Mouse (Mus musculus) adrenal gland, postnatal 25 days (tissue): ENCODE results near the gene Clybl. TPM values are rescaled to one million over a fixed set of nuclear protein-coding genes. Genes with fewer than 3 reads are reported as not detected.

Experiments
- DNase-seq: peaks from one replicate; pipeline ENCODE4 v3.0.0; 2021; ENCODE audit warnings: mixed read lengths
- long read RNA-seq: library from polyadenylated mRNA; stranded (forward); transcript quantifications from one replicate; pipeline ENCODE4 v2.0.0, GENCODE M21; 2021
- total RNA-seq: library from RNA; stranded (reverse); gene quantifications from 2 replicates; pipeline ENCODE4 v1.2.3, GENCODE M21; 2021

Gene Clybl
- 65.8 and 69.3 TPM in 2 replicates for total RNA-seq
- long read RNA-seq, transcript Clybl-201 (8 exons, 1,231 nt): major isoform, 110 of 144 reads
- long read RNA-seq, partial matches to known transcripts: 13 of 144 reads
- long read RNA-seq, other reads (novel, unspliced or antisense): 21 of 144 reads

DNA sequence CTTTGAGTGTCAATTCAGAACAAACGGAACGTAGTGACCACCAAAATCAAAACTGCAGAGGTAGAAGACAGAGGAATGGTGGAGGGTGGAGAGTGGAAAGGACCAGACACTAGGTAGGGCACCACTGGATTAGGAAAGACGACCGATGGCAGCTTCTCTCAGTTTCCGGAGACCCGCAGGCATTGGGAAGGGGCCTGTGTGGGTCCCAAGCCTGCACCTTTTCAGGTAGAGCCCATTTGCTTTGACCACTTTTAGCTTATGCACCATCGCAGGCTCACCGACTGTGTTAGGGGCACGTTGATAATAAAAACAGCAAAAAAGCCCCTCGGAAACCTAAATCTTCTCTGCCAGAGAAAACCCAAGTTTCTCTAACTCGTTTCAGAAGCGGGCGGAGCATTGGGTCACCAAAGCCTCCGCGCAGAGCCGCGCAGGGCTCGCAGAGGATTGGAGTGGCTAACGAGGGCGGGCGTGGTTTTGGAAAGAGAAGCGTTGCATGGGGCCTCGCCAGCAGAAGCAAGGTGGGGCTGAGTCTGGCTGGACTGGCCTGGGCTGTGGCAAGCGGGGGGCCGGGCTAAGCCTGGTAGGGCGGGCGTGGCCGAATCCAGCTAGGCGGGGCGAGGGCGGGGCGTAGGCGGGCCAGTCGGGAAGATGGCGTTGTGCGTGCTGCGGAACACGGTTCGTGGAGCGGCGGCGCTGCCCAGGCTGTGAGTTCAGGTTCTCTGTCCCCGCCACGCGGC is at the start of gene Clybl:
TSS of gene Clybl (plus strand) at position 627 of the 737 bp plus-strand sequence.
- DNase-seq: peak; percentile 98

- DNase-seq: no peak
Measured at GRCm38 (mm10) chr14:122136368-122136928, 45.1 kb upstream of the Clybl start.

DNA sequence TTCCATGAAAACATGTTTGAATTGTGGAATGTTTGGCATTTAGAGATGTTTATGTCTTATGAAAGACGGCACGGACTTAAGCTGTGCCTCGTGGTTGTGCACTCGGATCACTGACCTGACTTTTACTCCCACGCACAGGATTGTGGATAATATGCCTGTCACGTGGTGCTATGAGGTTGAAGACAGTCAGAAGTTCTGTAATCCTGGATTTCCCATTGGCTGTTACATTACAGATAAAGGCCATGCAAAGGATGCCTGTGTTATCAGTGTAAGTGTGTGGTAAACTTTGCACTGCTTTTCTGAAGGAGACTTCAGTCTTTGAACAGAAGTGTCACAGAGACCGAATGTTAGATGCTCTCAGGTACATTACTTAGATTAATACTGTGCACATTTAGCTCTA is 44.3 kb upstream of the Clybl start:
- DNase-seq: no peak

DNA sequence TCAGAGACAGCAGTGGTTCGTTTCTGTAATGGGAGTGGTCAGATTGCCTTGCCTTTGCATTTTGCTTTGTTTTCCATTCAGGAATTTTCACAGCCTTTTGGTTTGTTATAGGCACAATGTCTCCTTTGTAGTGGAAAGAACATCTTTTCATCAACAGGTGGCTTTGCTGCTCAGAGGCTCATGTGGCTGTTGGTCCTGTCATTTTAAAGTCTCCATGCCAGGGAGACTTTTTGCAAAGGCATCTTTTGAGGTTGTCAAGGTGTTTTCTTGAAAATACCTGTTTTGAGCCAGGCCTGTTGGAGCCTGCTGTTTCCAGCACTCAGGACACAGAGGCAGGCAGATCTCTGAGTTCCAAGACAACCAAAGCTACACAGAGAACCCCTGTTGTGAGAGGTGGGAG is 41.4 kb upstream of the Clybl start:
- DNase-seq: no peak

DNA sequence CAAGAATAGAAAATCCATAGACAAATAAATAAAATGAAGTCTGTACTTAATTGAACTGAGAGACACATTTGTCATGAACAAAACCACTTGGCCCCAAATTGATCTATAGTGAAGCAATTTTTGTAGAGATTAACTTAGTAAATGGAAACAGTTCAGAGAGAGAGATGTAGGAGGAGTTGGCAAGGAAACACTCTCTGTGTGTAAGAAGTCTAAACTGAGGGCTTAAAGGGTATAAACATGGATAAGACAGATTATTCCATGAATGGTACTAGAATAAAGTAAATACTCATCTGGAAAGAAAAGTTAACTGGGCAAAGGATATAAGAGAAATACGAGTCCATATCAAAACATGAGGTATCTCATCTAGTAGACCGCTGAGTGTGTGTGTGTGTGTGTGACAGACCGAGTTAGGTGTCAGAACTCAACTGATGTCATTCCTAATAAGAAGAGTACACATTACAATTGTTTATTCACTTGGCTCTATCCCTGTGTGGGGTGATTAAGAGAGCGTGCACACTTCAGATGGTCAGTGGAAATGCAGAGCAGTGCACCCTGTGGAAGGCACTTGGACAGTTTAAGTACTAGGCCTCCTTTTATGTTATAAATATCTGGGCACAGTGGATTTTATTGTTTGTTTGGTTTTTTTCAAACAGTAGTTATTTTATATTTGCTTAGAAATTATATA is 37.8 kb upstream of the Clybl start:
- no peak for DNase-seq

GRCm38 (mm10) chr14:122145374-122145773 is 36.1 kb upstream of the Clybl start:
- no peak for DNase-seq

- no peak for DNase-seq
Measured at GRCm38 (mm10) chr14:122150616-122151015, 30.9 kb upstream of the Clybl start.

DNA sequence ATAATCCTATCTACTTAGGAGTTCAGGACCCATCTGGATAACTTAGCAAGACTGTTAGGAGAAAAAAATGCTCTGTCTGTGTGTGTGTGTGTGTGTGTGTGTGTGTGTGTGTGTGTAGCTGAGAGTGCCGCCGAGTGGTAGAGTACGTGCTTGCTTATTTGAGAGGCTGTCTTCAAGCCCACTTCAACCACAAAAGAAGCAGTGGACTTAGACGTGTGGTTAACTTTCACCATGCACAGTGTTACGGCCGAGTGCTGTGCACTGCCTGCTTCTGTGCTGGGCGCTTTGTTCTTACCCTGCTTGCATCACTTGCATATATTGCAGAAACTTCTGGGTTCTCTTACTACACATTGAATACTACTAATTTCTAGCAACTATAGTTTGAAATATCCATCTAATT is 23.8 kb upstream of the Clybl start:
- DNase-seq: no peak

GRCm38 (mm10) chr14:122160916-122161315 is 20.6 kb upstream of the Clybl start:
- no peak for DNase-seq

- no peak for DNase-seq
Measured at GRCm38 (mm10) chr14:122168912-122169311, 12.6 kb upstream of the Clybl start.

GRCm38 (mm10) chr14:122170202-122170781 is 11.2 kb upstream of the Clybl start:
- no peak for DNase-seq

GRCm38 (mm10) chr14:122171031-122171430 is 10.5 kb upstream of the Clybl start:
- no peak for DNase-seq

GRCm38 (mm10) chr14:122176263-122176798 is 5.2 kb upstream of the Clybl start:
- no peak for DNase-seq

- no peak for DNase-seq
Measured at GRCm38 (mm10) chr14:122179262-122179661, 2.2 kb upstream of the Clybl start.

DNA sequence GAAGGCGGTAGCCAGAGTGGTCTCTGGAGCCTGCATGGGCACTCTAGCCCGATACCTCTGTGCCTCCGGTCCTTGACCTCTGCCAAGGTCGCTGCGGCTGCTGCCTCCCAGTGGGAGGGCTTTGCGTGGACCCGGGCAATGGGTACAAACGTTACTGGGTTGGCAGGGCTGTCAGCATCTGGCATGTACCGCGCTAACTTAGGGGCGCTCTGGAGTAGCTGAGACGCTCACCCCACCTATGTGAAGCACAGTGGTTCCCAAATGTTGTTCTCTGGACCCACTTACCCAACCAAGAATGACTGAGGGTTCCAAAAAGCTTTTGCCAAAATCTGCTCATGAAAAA is 282 bp downstream of the Clybl start:
- no peak for DNase-seq

GRCm38 (mm10) chr14:122182220-122182619 is 716 bp downstream of the Clybl start:
- DNase-seq: no peak

DNA sequence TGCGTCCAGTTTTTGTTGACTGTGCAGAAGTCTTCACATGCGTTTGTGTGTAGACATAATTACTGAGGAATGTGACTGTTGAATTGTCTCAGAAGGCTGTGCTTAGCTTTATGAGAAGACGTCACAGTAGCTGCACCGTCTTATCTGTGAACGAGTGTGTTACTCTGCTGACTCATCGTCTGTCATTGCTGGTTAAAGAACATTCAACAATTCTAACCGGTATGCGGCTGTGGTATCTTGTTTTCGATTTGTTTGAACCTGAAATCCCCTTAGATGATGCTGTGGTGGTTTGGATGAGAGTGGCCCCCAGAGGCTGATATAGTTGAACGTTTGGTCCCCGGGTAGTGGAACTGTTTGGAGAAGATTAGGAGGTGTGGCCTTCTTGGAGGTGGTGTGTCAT is 2.5 kb downstream of the Clybl start:
- no peak for DNase-seq

- DNase-seq: no peak
Measured at GRCm38 (mm10) chr14:122188250-122188649, 6.7 kb downstream of the Clybl start.

DNA sequence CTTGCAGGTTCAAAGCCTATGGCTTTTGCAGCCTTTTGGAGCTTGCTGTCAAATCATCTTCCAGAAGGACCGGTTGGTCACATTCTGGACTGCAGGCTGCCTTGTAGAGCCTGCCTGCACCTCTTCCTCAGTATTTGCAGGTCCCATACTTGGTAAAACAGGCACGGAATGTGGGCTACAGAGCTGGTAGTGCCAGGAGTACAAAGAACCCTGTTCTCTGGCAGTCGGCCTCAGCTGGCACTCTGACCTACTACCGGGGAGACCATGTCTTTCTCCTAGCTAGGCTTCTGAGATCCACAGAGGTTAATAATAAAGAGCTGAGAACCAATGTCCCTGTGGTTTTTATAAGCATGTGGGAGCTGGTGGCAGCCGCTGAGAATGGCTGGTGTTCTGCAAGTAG is 8.4 kb downstream of the Clybl start:
- no peak for DNase-seq

- no peak for DNase-seq
Measured at GRCm38 (mm10) chr14:122190527-122190926, 9.0 kb downstream of the Clybl start.

DNA sequence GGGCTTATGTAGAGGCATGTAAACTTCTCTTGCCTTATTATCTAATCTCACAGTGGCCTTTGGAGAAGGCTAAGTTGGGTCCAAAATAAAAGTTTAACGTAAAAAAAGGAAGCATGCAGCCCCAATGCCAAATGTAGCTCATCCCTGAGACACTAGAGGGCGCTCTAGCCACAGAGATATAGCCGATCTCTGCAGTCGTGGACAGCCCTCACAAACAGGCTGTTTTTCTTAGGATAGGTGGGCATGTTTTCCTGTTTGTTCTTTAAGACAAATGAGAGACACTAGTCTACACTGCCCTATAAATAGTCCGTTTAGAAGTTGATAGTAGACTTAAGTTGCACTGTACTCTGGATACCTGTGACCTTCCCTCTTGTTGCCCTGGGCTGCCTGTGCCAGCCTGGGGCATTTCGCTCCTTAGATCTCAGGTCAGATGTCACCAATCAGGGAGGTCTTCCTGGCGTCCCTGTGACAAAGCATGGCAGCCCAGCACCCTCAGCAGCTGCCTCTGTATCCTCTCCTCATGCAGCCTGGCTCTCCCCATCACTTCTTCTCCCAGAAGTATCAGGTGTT is 9.5 kb downstream of the Clybl start:
- DNase-seq: peak; percentile 56

DNA sequence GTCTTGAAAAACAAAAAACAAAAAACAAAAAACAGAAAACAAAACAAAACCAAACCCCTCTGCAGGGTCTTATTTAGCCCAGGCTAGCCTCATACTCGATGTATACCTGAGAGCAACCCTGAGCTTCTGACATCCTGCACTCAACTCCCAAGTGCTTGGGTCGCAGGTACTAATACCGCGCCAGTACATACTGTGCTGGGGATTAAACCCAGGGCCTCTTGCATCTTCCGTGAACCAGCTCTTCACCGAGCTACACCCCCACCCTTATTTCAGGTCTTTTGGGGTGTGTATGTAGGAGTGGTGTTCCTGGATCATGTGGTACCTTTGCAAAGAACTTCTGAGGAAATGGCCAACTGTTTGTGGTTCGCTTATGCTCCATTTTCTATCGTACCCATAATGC is 13.1 kb downstream of the Clybl start:
- no peak for DNase-seq
